Comparison of ENCODE assay signal across 8 mouse cellular contexts in genomic region chr7:144072219-144072618, GRCm38 (mm10).
A peak's percentile ranks its signal among the peaks of the same experiment; 100 is the strongest.
DNase-seq lines count a peak whose midpoint lies in the region; TF ChIP-seq lines count a peak whose summit lies in the region.

No protein-coding gene starts in this region.

- TF ChIP-seq CTCF in gastrocnemius, adult 2 months (IDR thresholded peaks at IDR 0.05): peak; percentile 44

- no peak overlapping the region for H3K4me3 ChIP-seq in gastrocnemius, adult 2 months

- intact Hi-C loops in gastrocnemius, adult 2 months (cut with DNase I): loop anchor here (5.0 to 10.0 kb wide), 2 partner anchors 135 to 353 kb away; no protein-coding TSS in a partner anchor
- intact Hi-C loops in gastrocnemius, postnatal 14 days (cut with DNase I; ENCODE audit: low total_unique reads): no loop called here

- DNase-seq in gastrocnemius, adult 2 months: no peak
- no peak for DNase-seq in gastrocnemius, postnatal 14 days
- peak; percentile 28 for DNase-seq in right cerebral cortex, adult 18-20 months
- no peak for DNase-seq in right cerebral cortex, postnatal 4 days
- peak; percentile 37 for DNase-seq in embryo, embryonic 9.5 days (ENCODE audit: extremely low spot score)
- DNase-seq in mesoderm, embryonic 11.5 days (ENCODE audit: low read depth, low spot score): peak; percentile 33
- DNase-seq in thymus, postnatal 36 days: no peak
- DNase-seq in ovary, adult 18-20 months (ENCODE audit: low spot score): no peak

- no peak overlapping the region for H3K27ac ChIP-seq in gastrocnemius, adult 2 months

Comparison
In these comparisons a context has a peak if more than half of its experiments do, and no peak if none do; other contexts are left out.
1. DNase-seq: peak in right cerebral cortex, adult 18-20 months (single experiment), embryo, embryonic 9.5 days (single experiment) and mesoderm, embryonic 11.5 days (single experiment); none in gastrocnemius, adult 2 months (single experiment), gastrocnemius, postnatal 14 days (single experiment), right cerebral cortex, postnatal 4 days (single experiment), thymus, postnatal 36 days (0 of 2) and ovary, adult 18-20 months (single experiment).